In genomic region chr14:61599057-61599806, GRCm38 (mm10) we compare ENCODE assay signal across 8 mouse cellular contexts. TPM values are rescaled to one million over a fixed set of nuclear protein-coding genes. Genes with fewer than 3 reads are reported as not detected.
DNase-seq lines count a peak whose midpoint lies in the region; ATAC-seq and TF ChIP-seq lines count a peak whose summit lies in the region.

No protein-coding gene starts in this region.

- peaks cover 7% of the 10 kb centered on the region for H3K4me1 ChIP-seq in heart, embryonic 11.5 days (ENCODE audit: control insufficient read depth, insufficient read depth, low read length)
- peaks cover 5% of the 10 kb centered on the region for H3K4me1 ChIP-seq in kidney, embryonic 16.5 days (ENCODE audit: insufficient read depth, low read length)
- H3K4me1 ChIP-seq in liver, adult 2 months (ENCODE audit: control insufficient read depth, insufficient read depth, low read length), result no peaks in the 10 kb centered on the region; the same call in 1 of the 2 replicates

- TF ChIP-seq POLR2A in liver, adult 2 months (IDR thresholded peaks at IDR 0.05; ENCODE audit: extremely low read depth, insufficient read depth, low read length), result peak; percentile 43; the same call in 1 of the 2 replicates
- TF ChIP-seq POLR2A in myocyte (IDR thresholded peaks at IDR 0.05; ENCODE audit: insufficient read length, low read depth), result peak; percentile 67

- H3K36me3 ChIP-seq in heart, embryonic 11.5 days (ENCODE audit: control insufficient read depth, insufficient read depth, low read length), result 0 out of 2 replicates have a peak, but pooled peaks cover 2% of the 10 kb centered on the region
- no peaks in the 10 kb centered on the region for H3K36me3 ChIP-seq in kidney, embryonic 16.5 days (ENCODE audit: insufficient read depth, low read length)
- H3K36me3 ChIP-seq in liver, adult 2 months (ENCODE audit: control insufficient read depth, insufficient read depth, low read length), result peaks cover 3% of the 10 kb centered on the region
- H3K36me3 ChIP-seq in myocyte (ENCODE audit: control insufficient read depth, insufficient read depth), result no peaks in the 10 kb centered on the region
- H3K36me3 ChIP-seq in splenic B cell, adult 2 months (ENCODE audit: control insufficient read depth, insufficient read depth, low read length, poor library complexity, severe bottlenecking), result 0 out of 2 replicates have a peak, but pooled peaks cover 2% of the 10 kb centered on the region

- 6% methylated on average over 44 of the region's 44 CpGs for WGBS in heart, embryonic 11.5 days (ENCODE audit: insufficient replicate concordance)
- 5% methylated on average over 44 of the region's 44 CpGs for WGBS in kidney, embryonic 16.5 days
- WGBS in liver, adult 2 months, result 5% methylated on average over 44 of the region's 44 CpGs

- peak overlapping the region; percentile 90 for H3K9ac ChIP-seq in heart, embryonic 11.5 days (ENCODE audit: low read depth, low read length)
- H3K9ac ChIP-seq in kidney, embryonic 16.5 days (replicated peaks; ENCODE audit: low read length), result peak overlapping the region; percentile 91
- H3K9ac ChIP-seq in liver, adult 2 months (ENCODE audit: low read depth, low read length), result peak overlapping the region; percentile 95

- no peak for TF ChIP-seq CTCF in liver, adult 2 months (IDR thresholded peaks at IDR 0.05; ENCODE audit: low read depth, low read length)

- no peaks in the 10 kb centered on the region; the same call in 1 of the 2 replicates for H3K79me2 ChIP-seq in liver, adult 2 months (ENCODE audit: control insufficient read depth, insufficient read depth, low read length)
- no peaks in the 10 kb centered on the region for H3K79me2 ChIP-seq in myocyte (ENCODE audit: control insufficient read depth, insufficient read depth)

- no peaks in the 10 kb centered on the region for H3K27me3 ChIP-seq in heart, embryonic 11.5 days (ENCODE audit: control insufficient read depth, insufficient read depth, low read length)
- H3K27me3 ChIP-seq in kidney, embryonic 16.5 days (ENCODE audit: insufficient read depth, low read length), result no peaks in the 10 kb centered on the region
- no peaks in the 10 kb centered on the region for H3K27me3 ChIP-seq in liver, adult 2 months (ENCODE audit: control insufficient read depth, insufficient read depth, low read length)
- no peaks in the 10 kb centered on the region for H3K27me3 ChIP-seq in myocyte (ENCODE audit: control insufficient read depth, insufficient read depth, insufficient read length)
- no peaks in the 10 kb centered on the region for H3K27me3 ChIP-seq in splenic B cell, adult 2 months (ENCODE audit: control insufficient read depth, insufficient read depth, low read length, poor library complexity, severe bottlenecking)

- peak overlapping the region; percentile 13 for H3ac ChIP-seq in myocyte (ENCODE audit: control insufficient read depth, insufficient read length)

- peak overlapping the region; percentile 79 for H3K4me3 ChIP-seq in heart, embryonic 11.5 days (ENCODE audit: low read depth, low read length)
- H3K4me3 ChIP-seq in kidney, embryonic 16.5 days (ENCODE audit: low read length), result peak overlapping the region; percentile 82
- H3K4me3 ChIP-seq in liver, adult 2 months (ENCODE audit: insufficient read depth, low read depth, low read length), result peak overlapping the region; percentile 90
- H3K4me3 ChIP-seq in myocyte, result peak overlapping the region; percentile 31

- H3K4me2 ChIP-seq in heart, embryonic 11.5 days, result peak overlapping the region; percentile 62
- peak overlapping the region; percentile 55 for H3K4me2 ChIP-seq in kidney, embryonic 16.5 days (replicated peaks; ENCODE audit: low read depth, low read length)
- H3K4me2 ChIP-seq in myocyte (ENCODE audit: low read depth), result peak overlapping the region; percentile 60

- peak overlapping the region; percentile 79 for H3K27ac ChIP-seq in heart, embryonic 11.5 days (ENCODE audit: low read depth, low read length)
- peak overlapping the region; percentile 67 for H3K27ac ChIP-seq in kidney, embryonic 16.5 days (ENCODE audit: low read length)
- H3K27ac ChIP-seq in liver, adult 2 months (replicated peaks; ENCODE audit: insufficient read depth, low read depth, low read length), result peak overlapping the region; percentile 24; the same call in 1 of the 2 replicates

- peak; percentile 100 for ATAC-seq in erythroblast, adult 5-6 weeks (replicated peaks; ENCODE audit: low FRiP score, poor library complexity, severe bottlenecking)
- peak; percentile 89 for ATAC-seq in heart, embryonic 11.5 days (replicated peaks; ENCODE audit: insufficient number of reproducible peaks, low FRiP score, low TSS enrichment)
- peak; percentile 97 for ATAC-seq in kidney, embryonic 16.5 days (ENCODE audit: low FRiP score, low TSS enrichment)

- peak; percentile 90 for DNase-seq in B cell, adult 2 months
- peak; percentile 93 for DNase-seq in brain, adult 2 months (ENCODE audit: low read depth, low spot score)
- DNase-seq in liver, adult 2 months (ENCODE audit: extremely low read depth, low read depth, low spot score), result peak; percentile 74
- peak; percentile 81 for DNase-seq in splenic B cell, adult 2 months (ENCODE audit: low read depth, low spot score)

- no peaks in the 10 kb centered on the region for H3K9me3 ChIP-seq in heart, embryonic 11.5 days (replicated peaks; ENCODE audit: control insufficient read depth, low read length)
- H3K9me3 ChIP-seq in kidney, embryonic 16.5 days (ENCODE audit: low read length), result no peaks in the 10 kb centered on the region

TF ChIP-seq in myocyte, 11 proteins besides CTCF, POLR2A, EP300 and RAD21:
- peak in 1 of 3 experiments; percentile 45 for TF ChIP-seq MYOD1 (IDR thresholded peaks at IDR 0.05; ENCODE audit: control insufficient read depth in 1 of 3, insufficient read length in 2 of 3, low read depth in 2 of 3)
- TF ChIP-seq E2F4 (IDR thresholded peaks at IDR 0.05; ENCODE audit: insufficient read depth), result no peak
- TF ChIP-seq MYOG (IDR thresholded peaks at IDR 0.05; ENCODE audit: control insufficient read depth in 1 of 3, insufficient read depth in 1 of 3, insufficient read length in 2 of 3, low read depth in 2 of 3), result peak in 1 of 3 experiments; percentile 27
- no peak for TF ChIP-seq USF1 (IDR thresholded peaks at IDR 0.05; ENCODE audit: low read depth)
- peak; percentile 58 for TF ChIP-seq POLR2AphosphoS2 (IDR thresholded peaks at IDR 0.05; ENCODE audit: insufficient read length, low read depth)

RNA-seq across cellular contexts. Expression of gene Trim13, which starts 1.2 kb away (rescaled TPM):
- 1.3 and 6.1 TPM in 2 replicates for total RNA-seq in erythroblast, adult 5-6 weeks (2015; ENCODE audit: low replicate concordance)
- total RNA-seq in erythroblast, adult 5-6 weeks (2017; ENCODE audit: low replicate concordance), result 1.7 and 7.1 TPM in 2 replicates
- polyA plus RNA-seq in heart, embryonic 11.5 days (2014; fragmentation: Nextera tagmentation; extraction: Ambion mirVana), result 14.3 and 16.1 TPM in 2 replicates
- 16.1 and 16.4 TPM in 2 replicates for polyA plus RNA-seq in kidney, embryonic 16.5 days (2015; fragmentation: Nextera tagmentation; extraction: Ambion mirVana)
- total RNA-seq in liver, adult 2 months (2014; rRNA removed), result 1.0 and 1.2 TPM in 2 replicates
- polyA plus RNA-seq in liver, adult 2 months (2012; rRNA removed), result 0.20 and 0.64 TPM in 2 replicates
- polyA plus RNA-seq in myocyte (2012; fragmentation: generic; extraction: Trizol), result 6.7 TPM

RNA-seq across cellular contexts. Expression of gene Kcnrg, which starts 8.0 kb away (rescaled TPM):
- not detected in 2 replicates for total RNA-seq in erythroblast, adult 5-6 weeks (2015; ENCODE audit: low replicate concordance)
- total RNA-seq in erythroblast, adult 5-6 weeks (2017; ENCODE audit: low replicate concordance), result 0.68 and 0.98 TPM in 2 replicates
- 0.44 and 0.64 TPM in 2 replicates for polyA plus RNA-seq in heart, embryonic 11.5 days (2014; fragmentation: Nextera tagmentation; extraction: Ambion mirVana)
- 0.37 and 0.51 TPM in 2 replicates for polyA plus RNA-seq in kidney, embryonic 16.5 days (2015; fragmentation: Nextera tagmentation; extraction: Ambion mirVana)
- 0.07 TPM in 1 of 2 replicates, not detected in the other for total RNA-seq in liver, adult 2 months (2014; rRNA removed)
- polyA plus RNA-seq in liver, adult 2 months (2012; rRNA removed), result not detected in 2 replicates
- polyA plus RNA-seq in myocyte (2012; fragmentation: generic; extraction: Trizol), result 0.16 TPM

RNA-seq across cellular contexts. Expression of gene Spryd7, which starts 42.5 kb away (rescaled TPM):
- total RNA-seq in erythroblast, adult 5-6 weeks (2015; ENCODE audit: low replicate concordance), result 3.5 TPM in 1 of 2 replicates, not detected in the other
- 0.26 and 0.56 TPM in 2 replicates for total RNA-seq in erythroblast, adult 5-6 weeks (2017; ENCODE audit: low replicate concordance)
- 24.9 and 29.4 TPM in 2 replicates for polyA plus RNA-seq in heart, embryonic 11.5 days (2014; fragmentation: Nextera tagmentation; extraction: Ambion mirVana)
- 21.4 and 24.3 TPM in 2 replicates for polyA plus RNA-seq in kidney, embryonic 16.5 days (2015; fragmentation: Nextera tagmentation; extraction: Ambion mirVana)
- total RNA-seq in liver, adult 2 months (2014; rRNA removed), result 19.5 and 20.7 TPM in 2 replicates
- polyA plus RNA-seq in liver, adult 2 months (2012; rRNA removed), result 15.1 and 17.5 TPM in 2 replicates
- polyA plus RNA-seq in myocyte (2012; fragmentation: generic; extraction: Trizol), result 8.7 TPM

Comparison
In these comparisons a context has a peak if more than half of its experiments do, and no peak if none do; other contexts are left out.
1. Peak in every context shown above with its lines: DNase-seq, ATAC-seq, H3K4me3 ChIP-seq and H3K27ac ChIP-seq.
2. H3K27ac ChIP-seq: peak in every context shown above with its lines; median percentile 79 in heart, embryonic 11.5 days; 67 in kidney, embryonic 16.5 days; 24 in liver, adult 2 months.
3. H3K4me3 ChIP-seq: peak in every context shown above with its lines; median percentile 90 in liver, adult 2 months; 82 in kidney, embryonic 16.5 days; 79 in heart, embryonic 11.5 days; 31 in myocyte.